Mouse (Mus musculus) MEL (cell line): ENCODE measurements at regions not wholly inside any gene's neighbourhood (a gene's known extent, or its start where the extent isn't known, plus 50 kb on each side); places are given as distances from the start of the nearest gene placed in this dataset.

Source experiments
- E2F4 ChIP-seq: IDR thresholded peaks from 2 replicates; pipeline ENCODE4 v1.6.1; 2011; ENCODE audit warnings: low read depth, low read length, improper control_type of control experiment, borderline replicate concordance
- GATA1 ChIP-seq: IDR thresholded peaks from 2 replicates; pipeline ENCODE4 v1.6.1; 2011; ENCODE audit warnings: low read depth, low read length, improper control_type of control experiment
- MXI1 ChIP-seq: IDR thresholded peaks from 2 replicates; pipeline ENCODE4 v1.6.1; 2011; ENCODE audit warnings: mild to moderate bottlenecking, low read depth, low read length, improper control_type of control experiment
- NELFE ChIP-seq: IDR thresholded peaks from 2 replicates; pipeline ENCODE4 v1.6.1; 2011; ENCODE audit warnings: low read depth, low read length, improper control_type of control experiment
- POLR2AphosphoS5 ChIP-seq: IDR thresholded peaks from 2 replicates; pipeline ENCODE4 v1.6.1; 2012; ENCODE audit warnings: low read depth, borderline replicate concordance, mild to moderate bottlenecking, inconsistent platforms, low read length, moderate library complexity, mixed read lengths
- SIN3A ChIP-seq: IDR thresholded peaks from 2 replicates; pipeline ENCODE4 v1.6.1; 2012; ENCODE audit warnings: low read length, improper control_type of control experiment, inconsistent platforms

DNA sequence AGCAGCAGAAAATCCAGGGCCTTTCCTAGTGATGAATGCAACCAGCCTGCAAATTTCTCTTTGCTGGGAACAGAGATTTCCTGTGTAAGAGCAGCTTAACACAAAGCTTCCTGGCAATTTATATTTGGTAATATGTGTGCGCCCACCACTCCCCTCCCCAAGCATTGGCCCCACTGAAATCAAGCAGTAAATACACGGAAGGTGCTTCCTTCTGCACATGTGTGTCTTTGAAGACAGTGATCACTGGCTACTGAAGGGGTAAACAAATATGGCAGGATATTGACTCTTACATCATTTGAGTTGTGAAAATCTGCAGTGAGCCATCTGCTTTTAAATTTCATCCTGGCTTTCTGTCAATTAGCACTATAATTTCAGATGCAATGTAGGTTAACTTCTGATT, 344.5 kb upstream of the Camk1g start:
- no peak for TF ChIP-seq E2F4
- no peak for TF ChIP-seq SIN3A
- no peak for TF ChIP-seq POLR2AphosphoS5
- TF ChIP-seq GATA1 = no peak
- no peak for TF ChIP-seq NELFE
- TF ChIP-seq MXI1 = no peak
